Mouse (Mus musculus) CH12.LX (cell line): ENCODE results near the gene Chtop. TPM values are rescaled to one million over a fixed set of nuclear protein-coding genes. Genes with fewer than 3 reads are reported as not detected.

Experiments
- DNase-seq: peaks from one replicate; pipeline ENCODE4 v3.0.0-alpha.2; 2013; ENCODE audit errors: extremely low read depth
- H3K27ac ChIP-seq: 2 replicates; pipeline ENCODE4 v1.5.1; 2012; ENCODE audit warnings: low read depth, mild to moderate bottlenecking, control low read depth, moderate library complexity; ENCODE audit not compliant: insufficient read depth
- H3K27me3 ChIP-seq: replicated peaks from 2 replicates; pipeline ENCODE3; 2012; ENCODE audit warnings: inconsistent platforms
- H3K36me3 ChIP-seq, 2 experiments: replicated peaks in 1 of 2; 2 replicates each; pipeline versions ENCODE3 to v1.6.1; 2012; ENCODE audit warnings: inconsistent platforms in 1 of 2, low read length in 1 of 2, mild to moderate bottlenecking in 1 of 2, mixed read lengths in 1 of 2, moderate library complexity in 1 of 2; ENCODE audit not compliant: control insufficient read depth in 1 of 2, insufficient read depth in 1 of 2
- H3K4me1 ChIP-seq, 2 experiments: 2 replicates each; pipeline ENCODE4 v1.6.1; 2012; ENCODE audit warnings: inconsistent platforms in 1 of 2, moderate library complexity in 1 of 2; ENCODE audit not compliant: insufficient read depth in 2 of 2, control insufficient read depth in 1 of 2
- H3K4me2 ChIP-seq: 2 replicates; pipeline ENCODE4 v1.6.1; 2012; ENCODE audit warnings: low read depth, mild to moderate bottlenecking, control low read depth; ENCODE audit not compliant: poor library complexity, insufficient read depth, severe bottlenecking
- H3K4me3 ChIP-seq, 3 experiments: fragments of 150-350 bp in 1 of 3; sonication (generic) in 1 of 3; replicated peaks in 1 of 3; 2 replicates each; pipeline versions ENCODE3 to v1.5.1; 2011 to 2012; ENCODE audit warnings: low read depth in 2 of 3, low read length in 2 of 3, mild to moderate bottlenecking in 2 of 3, moderate library complexity in 2 of 3, control low read depth in 1 of 3, improper control_type of control experiment in 1 of 3, inconsistent platforms in 1 of 3, mixed read lengths in 1 of 3; ENCODE audit not compliant: poor library complexity in 1 of 3
- H3K79me2 ChIP-seq: replicated peaks from 2 replicates; pipeline ENCODE4 v1.6.1; 2012; ENCODE audit warnings: mild to moderate bottlenecking, moderate library complexity; ENCODE audit not compliant: control insufficient read depth, poor library complexity, insufficient read depth, severe bottlenecking; ENCODE audit errors: extremely low read depth
- H3K9ac ChIP-seq: 2 replicates; pipeline ENCODE4 v1.6.1; 2012; ENCODE audit warnings: low read depth, mild to moderate bottlenecking, control low read depth, moderate library complexity; ENCODE audit not compliant: insufficient read depth
- H3K9me3 ChIP-seq: replicated peaks from 2 replicates; pipeline ENCODE3; 2012; ENCODE audit warnings: low read length, inconsistent platforms, mixed read lengths
- BHLHE40 ChIP-seq: IDR thresholded peaks from 2 replicates; pipeline ENCODE4 v1.6.1; 2011; ENCODE audit warnings: mild to moderate bottlenecking, low read depth, low read length, improper control_type of control experiment
- CHD1 ChIP-seq: IDR thresholded peaks from 2 replicates; pipeline ENCODE4 v1.6.1; 2012; ENCODE audit warnings: low read depth, low read length, improper control_type of control experiment, inconsistent platforms
- CHD2 ChIP-seq: IDR thresholded peaks from 2 replicates; pipeline ENCODE4 v1.6.1; 2011; ENCODE audit warnings: low read length, improper control_type of control experiment
- CTCF ChIP-seq, 2 experiments: IDR thresholded peaks in 1 of 2; conservative IDR thresholded peaks in 1 of 2; 2 replicates each; pipeline ENCODE4 v1.5.1; 2011 to 2012; ENCODE audit warnings: low read depth in 2 of 2, low read length in 2 of 2, improper control_type of control experiment in 1 of 2, inconsistent platforms in 1 of 2, mild to moderate bottlenecking in 1 of 2, moderate library complexity in 1 of 2
- E2F4 ChIP-seq: IDR thresholded peaks from 2 replicates; pipeline ENCODE4 v1.6.1; 2011; ENCODE audit warnings: low read depth, low read length, improper control_type of control experiment; ENCODE audit not compliant: insufficient replicate concordance
- ELF1 ChIP-seq: IDR thresholded peaks from 2 replicates; pipeline ENCODE4 v1.6.1; 2014; ENCODE audit warnings: low read depth, mild to moderate bottlenecking, inconsistent platforms, low read length, improper control_type of control experiment
- EP300 ChIP-seq: IDR thresholded peaks from 2 replicates; pipeline ENCODE4 v1.6.1; 2011; ENCODE audit warnings: low read length, improper control_type of control experiment
- ETS1 ChIP-seq: conservative IDR thresholded peaks from 2 replicates; pipeline ENCODE4 v1.6.1; 2012; ENCODE audit warnings: low read depth, mild to moderate bottlenecking, inconsistent platforms, low read length, improper control_type of control experiment, moderate library complexity
- GABPA ChIP-seq: IDR thresholded peaks from 2 replicates; pipeline ENCODE4 v1.6.1; 2012; ENCODE audit warnings: low read depth, low read length, improper control_type of control experiment, inconsistent platforms; ENCODE audit not compliant: insufficient replicate concordance
- HCFC1 ChIP-seq: IDR thresholded peaks from 2 replicates; pipeline ENCODE4 v1.6.1; 2012; ENCODE audit warnings: low read depth, mild to moderate bottlenecking, inconsistent platforms, low read length, improper control_type of control experiment
- IRF4 ChIP-seq: IDR thresholded peaks from 2 replicates; pipeline ENCODE4 v1.6.1; 2014; ENCODE audit warnings: low read depth, mild to moderate bottlenecking, inconsistent platforms, low read length, improper control_type of control experiment
- JUND ChIP-seq: conservative IDR thresholded peaks from 2 replicates; pipeline ENCODE4 v1.6.1; 2011; ENCODE audit warnings: low read depth, low read length, improper control_type of control experiment
- MAFK ChIP-seq: IDR thresholded peaks from 2 replicates; pipeline ENCODE4 v1.6.1; 2011; ENCODE audit warnings: low read length, improper control_type of control experiment; ENCODE audit not compliant: insufficient replicate concordance
- MAX ChIP-seq: IDR thresholded peaks from 2 replicates; pipeline ENCODE4 v1.6.1; 2011; ENCODE audit warnings: low read length, improper control_type of control experiment
- MAZ ChIP-seq: IDR thresholded peaks from 2 replicates; pipeline ENCODE4 v1.6.1; 2012; ENCODE audit warnings: low read depth, mild to moderate bottlenecking, inconsistent platforms, low read length, improper control_type of control experiment, moderate library complexity
- MEF2A ChIP-seq: IDR thresholded peaks from 2 replicates; pipeline ENCODE4 v1.6.1; 2014; ENCODE audit warnings: low read depth, mild to moderate bottlenecking, inconsistent platforms, low read length, improper control_type of control experiment, borderline replicate concordance
- MXI1 ChIP-seq: IDR thresholded peaks from 2 replicates; pipeline ENCODE4 v1.6.1; 2011; ENCODE audit warnings: mild to moderate bottlenecking, low read depth, low read length, improper control_type of control experiment
- MYC ChIP-seq: IDR thresholded peaks from 2 replicates; pipeline ENCODE4 v1.6.1; 2011; ENCODE audit warnings: low read depth, mild to moderate bottlenecking, improper control_type of control experiment, low read length
- NELFE ChIP-seq: IDR thresholded peaks from 2 replicates; pipeline ENCODE4 v1.6.1; 2011; ENCODE audit warnings: low read depth, low read length, improper control_type of control experiment
- NRF1 ChIP-seq: IDR thresholded peaks from 2 replicates; pipeline ENCODE4 v1.6.1; 2014; ENCODE audit warnings: low read depth, mild to moderate bottlenecking, inconsistent platforms, low read length, improper control_type of control experiment, moderate library complexity
- PAX5 ChIP-seq: IDR thresholded peaks from 2 replicates; pipeline ENCODE4 v1.6.1; 2012; ENCODE audit warnings: low read length, inconsistent platforms, mixed read lengths
- POLR2A ChIP-seq: IDR thresholded peaks from 2 replicates; pipeline ENCODE4 v1.6.1; 2011; ENCODE audit warnings: low read depth, mild to moderate bottlenecking, improper control_type of control experiment, low read length
- POLR2AphosphoS2 ChIP-seq: IDR thresholded peaks from 2 replicates; pipeline ENCODE4 v1.6.1; 2011; ENCODE audit warnings: low read depth, low read length, improper control_type of control experiment
- RAD21 ChIP-seq: IDR thresholded peaks from 2 replicates; pipeline ENCODE4 v1.6.1; 2011; ENCODE audit warnings: low read depth, mild to moderate bottlenecking, low read length, improper control_type of control experiment, moderate library complexity
- RCOR1 ChIP-seq: conservative IDR thresholded peaks from 2 replicates; pipeline ENCODE4 v1.6.1; 2012; ENCODE audit warnings: low read depth, mild to moderate bottlenecking, inconsistent platforms, low read length, improper control_type of control experiment
- SIN3A ChIP-seq: IDR thresholded peaks from 2 replicates; pipeline ENCODE4 v1.6.1; 2012; ENCODE audit warnings: low read length, improper control_type of control experiment, inconsistent platforms
- SMC3 ChIP-seq: IDR thresholded peaks from 2 replicates; pipeline ENCODE4 v1.6.1; 2011; ENCODE audit warnings: low read depth, low read length, improper control_type of control experiment
- TBP ChIP-seq: conservative IDR thresholded peaks from 2 replicates; pipeline ENCODE4 v1.6.1; 2011; ENCODE audit warnings: low read depth, low read length, improper control_type of control experiment
- TCF12 ChIP-seq: IDR thresholded peaks from 2 replicates; pipeline ENCODE4 v1.6.1; 2014; ENCODE audit warnings: low read depth, mild to moderate bottlenecking, inconsistent platforms, low read length, improper control_type of control experiment
- UBTF ChIP-seq: IDR thresholded peaks from 2 replicates; pipeline ENCODE4 v1.6.1; 2012; ENCODE audit warnings: low read depth, mild to moderate bottlenecking, inconsistent platforms, low read length, improper control_type of control experiment, moderate library complexity
- USF1 ChIP-seq: IDR thresholded peaks from 2 replicates; pipeline ENCODE4 v1.6.1; 2014; ENCODE audit warnings: low read depth, mild to moderate bottlenecking, inconsistent platforms, low read length, improper control_type of control experiment
- USF2 ChIP-seq: conservative IDR thresholded peaks from 2 replicates; pipeline ENCODE4 v1.6.1; 2011; ENCODE audit warnings: low read depth, low read length, improper control_type of control experiment
- ZC3H11A ChIP-seq: IDR thresholded peaks from 2 replicates; pipeline ENCODE4 v1.6.1; 2012; ENCODE audit warnings: low read depth, mild to moderate bottlenecking, inconsistent platforms, low read length, improper control_type of control experiment
- ZKSCAN1 ChIP-seq: IDR thresholded peaks from 2 replicates; pipeline ENCODE4 v1.6.1; 2012; ENCODE audit warnings: low read depth, inconsistent platforms, low read length, improper control_type of control experiment, borderline replicate concordance
- ZMIZ1 ChIP-seq: IDR thresholded peaks from 2 replicates; pipeline ENCODE4 v1.6.1; 2012; ENCODE audit warnings: low read depth, mild to moderate bottlenecking, inconsistent platforms, low read length, improper control_type of control experiment
- ZNF384 ChIP-seq: IDR thresholded peaks from 2 replicates; pipeline ENCODE4 v1.6.1; 2012; ENCODE audit warnings: low read depth, low read length, improper control_type of control experiment, inconsistent platforms
- dilution Hi-C: fragments of 300-500 bp; cut with MboI; formaldehyde crosslinking; loops from 2 replicates; pipeline ENCODE4 v1.14.3; 2020; ENCODE audit warnings: low sequenced_read_pairs; ENCODE audit not compliant: extremely low pct_unique_long_range_greater_than_20kb, extremely low pct_ligation_motif_present
- in situ Hi-C: fragments of 300-500 bp; cut with MboI; formaldehyde crosslinking; loops from 3 replicates; pipeline ENCODE4 v1.14.3; 2019; ENCODE audit warnings: low sequenced_read_pairs, low pct_ligation_motif_present, low pct_unique_long_range_greater_than_20kb, mixed read lengths
- polyA plus RNA-seq: library from polyadenylated mRNA; unstranded; fragments of >175 nt; gene quantifications from 2 replicates; pipeline ENCODE4 v1.2.1, GENCODE M21; 2012; ENCODE audit warnings: low read depth; ENCODE audit not compliant: insufficient read length
- total RNA-seq, 2 experiments: library from RNA; depleted of rRNA; stranded (reverse); fragments of 300-350 nt in 1 of 2; fragments of >200 nt in 1 of 2; gene quantifications; 2 replicates each; pipeline ENCODE4 v1.2.3; 2012 to 2014

The Chtop gene
- total and polyA plus RNA-seq, 3 experiments, result 88.5 to 130 (median 126) TPM

DNA sequence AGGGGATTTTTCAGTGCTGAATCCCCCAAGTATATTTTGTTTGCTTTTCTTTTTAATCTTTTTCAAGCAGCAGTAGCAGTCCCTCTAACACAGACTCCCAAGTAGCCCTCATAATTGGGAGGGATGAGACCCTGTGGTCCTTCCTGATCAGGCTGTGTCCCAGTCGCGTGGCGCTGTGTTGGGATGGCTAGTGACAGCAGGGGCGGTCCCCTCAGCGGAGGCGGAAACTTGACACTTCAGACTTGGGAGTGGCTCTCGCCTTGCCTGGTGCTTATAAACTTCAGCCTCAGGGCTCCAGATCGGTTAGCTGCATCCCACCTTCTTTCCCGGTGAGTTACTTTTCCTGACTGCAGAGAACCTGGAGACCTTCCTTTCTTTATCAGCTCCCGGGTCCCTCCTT is 5.4 kb upstream of the Chtop start:
- in situ Hi-C loops, result no loop called here
- peaks cover 9 to 18% of the 10 kb centered on the region in 2 experiments; a peak in 2 of 4 replicates for H3K4me1 ChIP-seq
- peak overlapping the region; percentile 62 to 67 (median 66) for H3K4me3 ChIP-seq
- no peaks in the 10 kb centered on the region for H3K27me3 ChIP-seq
- DNase-seq, result peak; percentile 54
- H3K4me2 ChIP-seq, result peak overlapping the region; percentile 82
- no peak for TF ChIP-seq RCOR1
- 0 out of 2 replicates have a peak, but pooled peaks have one; percentile 17 for TF ChIP-seq EP300
- 0 out of 2 replicates have a peak, but pooled peaks have one; percentile 62 for TF ChIP-seq MYC
- TF ChIP-seq BHLHE40, result peak; percentile 41; the same call in 1 of the 2 replicates
- peak; percentile 80 for TF ChIP-seq SIN3A
- peak; percentile 74 for TF ChIP-seq POLR2A
- TF ChIP-seq IRF4, result peak; percentile 40
- no peak for TF ChIP-seq ZMIZ1
- TF ChIP-seq UBTF, result no peak
- TF ChIP-seq USF1, result no peak
- no peak for TF ChIP-seq MAFK
- peak; percentile 26; the same call in 1 of the 2 replicates for TF ChIP-seq HCFC1
- no peak for TF ChIP-seq E2F4
- TF ChIP-seq ZC3H11A, result no peak
- peak; percentile 78; the same call in 1 of the 2 replicates for TF ChIP-seq TBP
- TF ChIP-seq CHD1, result no peak
- no peak for TF ChIP-seq SMC3
- TF ChIP-seq USF2, result no peak
- no peak for TF ChIP-seq RAD21
- no peak for TF ChIP-seq ZNF384
- TF ChIP-seq GABPA, result no peak
- no peak; the same call in 1 of the 2 replicates for TF ChIP-seq ETS1
- TF ChIP-seq MAX, result peak; percentile 44; the same call in 1 of the 2 replicates
- no peak for TF ChIP-seq MEF2A
- TF ChIP-seq CHD2, result no peak
- no peak for TF ChIP-seq MAZ
- TF ChIP-seq ZKSCAN1, result no peak
- no peak for TF ChIP-seq JUND
- no peak for TF ChIP-seq CTCF (conservative IDR thresholded peaks at IDR 0.05 in 1 of 2, IDR thresholded peaks at IDR 0.05 in 1 of 2; ENCODE audit: low read depth in 2 of 2, low read length in 2 of 2)
- TF ChIP-seq ELF1, result peak; percentile 60; the same call in 1 of the 2 replicates
- peak; percentile 63; the same call in 1 of the 2 replicates for TF ChIP-seq POLR2AphosphoS2
- peak; percentile 67 for TF ChIP-seq TCF12
- no peak for TF ChIP-seq NRF1
- peak; percentile 96 for TF ChIP-seq MXI1
- peak; percentile 62 for TF ChIP-seq NELFE
- no peak for TF ChIP-seq PAX5
- TF ChIP-seq, all 38 proteins: peak for 14
- Histone ChIP-seq H3K27ac (no peak overlapping the region), H3K9me3 (no peaks in the 10 kb centered on the region), H3K9ac (peak overlapping the region; percentile 78), H3K36me3 (peaks cover 2 to 21% of the 10 kb centered on the region in 2 experiments), H3K79me2 (no peaks in the 10 kb centered on the region)
- dilution Hi-C loops, result no loop called here
